Mouse (Mus musculus) splenic B cell, adult 2 months (primary cell): ENCODE measurements around the gene Treml2.

ENCODE experiments used
- DNase-seq: peaks from one replicate; pipeline ENCODE4 v3.0.0-alpha.2; 2011; ENCODE audit warnings: low read depth, low spot score
- H3K27me3 ChIP-seq: 2 replicates; pipeline ENCODE4 v1.6.1; 2012; ENCODE audit warnings: mild to moderate bottlenecking, low read length, moderate library complexity, mixed read lengths; ENCODE audit not compliant: control insufficient read depth, poor library complexity, insufficient read depth, severe bottlenecking
- H3K36me3 ChIP-seq: 2 replicates; pipeline ENCODE4 v1.6.1; 2012; ENCODE audit warnings: mild to moderate bottlenecking, low read length, moderate library complexity, mixed read lengths; ENCODE audit not compliant: control insufficient read depth, poor library complexity, insufficient read depth, severe bottlenecking

The Treml2 gene

DNA sequence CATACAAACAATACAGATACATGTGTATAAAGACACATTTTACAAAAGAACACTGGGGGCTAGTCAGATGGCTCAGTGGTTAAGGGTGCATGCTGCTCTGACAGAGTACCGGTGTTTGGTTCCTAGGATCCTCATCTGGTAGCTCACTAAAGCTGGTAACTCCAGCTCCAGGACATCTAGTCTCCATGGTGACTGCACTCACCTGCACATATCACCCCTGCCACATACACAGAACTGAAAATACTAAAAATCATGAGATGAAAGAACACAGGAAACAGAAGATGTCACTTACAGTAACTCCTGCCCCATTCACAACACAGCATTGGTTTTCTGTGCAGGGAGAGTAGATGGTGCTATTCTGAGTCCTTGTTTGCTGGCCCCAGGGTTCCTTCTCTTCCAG is 19.4 kb downstream of the Treml2 start:
- H3K36me3 ChIP-seq: no peaks in the 10 kb centered on the region
- no peaks in the 10 kb centered on the region for H3K27me3 ChIP-seq
- no peak for DNase-seq

DNA sequence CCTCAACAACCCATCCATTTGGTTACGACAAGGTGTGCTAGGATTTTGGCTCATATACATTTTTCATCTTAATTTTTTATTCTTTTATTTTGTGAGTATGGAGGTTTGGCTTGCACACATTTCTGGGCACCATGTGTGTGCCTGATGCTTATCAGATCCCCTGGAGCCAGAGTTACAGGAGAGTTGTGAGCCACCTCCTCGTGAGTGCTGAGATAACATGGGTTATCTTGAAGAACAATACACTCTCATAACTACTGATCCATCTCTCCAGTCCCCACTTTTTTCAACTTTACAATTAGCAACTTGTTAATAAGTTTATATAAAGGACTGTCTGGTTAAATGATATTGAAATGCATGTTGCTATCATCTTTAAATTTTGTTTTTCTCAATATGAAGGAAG is 22.0 kb downstream of the Treml2 start:
- DNase-seq: no peak

DNA sequence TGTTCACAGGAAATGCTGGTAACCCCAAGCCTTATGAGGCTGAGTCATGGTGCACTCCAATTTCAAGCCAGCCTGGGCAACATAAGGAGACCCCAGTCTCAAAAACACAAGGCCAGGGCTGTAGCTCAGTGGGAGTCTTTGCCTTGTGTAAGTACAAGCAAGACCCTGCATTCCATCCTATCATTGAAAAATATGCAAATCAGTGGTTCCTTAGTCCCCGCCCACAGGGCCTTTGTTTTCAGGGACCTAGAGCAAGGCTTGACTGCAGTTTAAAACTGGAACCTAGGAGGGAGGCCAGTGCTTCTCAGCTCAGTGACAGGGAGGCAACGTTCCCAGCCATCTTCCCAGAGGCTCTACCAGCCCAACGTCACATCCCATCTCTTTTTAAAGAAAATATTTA is 23.9 kb downstream of the Treml2 start:
- H3K27me3 ChIP-seq: no peaks in the 10 kb centered on the region
- no peak for DNase-seq
- no peaks in the 10 kb centered on the region for H3K36me3 ChIP-seq

More for the DNA sequence above, 22.0 kb downstream of the Treml2 start:
- H3K27me3 ChIP-seq: no peaks in the 10 kb centered on the region
- no peaks in the 10 kb centered on the region for H3K36me3 ChIP-seq

DNA sequence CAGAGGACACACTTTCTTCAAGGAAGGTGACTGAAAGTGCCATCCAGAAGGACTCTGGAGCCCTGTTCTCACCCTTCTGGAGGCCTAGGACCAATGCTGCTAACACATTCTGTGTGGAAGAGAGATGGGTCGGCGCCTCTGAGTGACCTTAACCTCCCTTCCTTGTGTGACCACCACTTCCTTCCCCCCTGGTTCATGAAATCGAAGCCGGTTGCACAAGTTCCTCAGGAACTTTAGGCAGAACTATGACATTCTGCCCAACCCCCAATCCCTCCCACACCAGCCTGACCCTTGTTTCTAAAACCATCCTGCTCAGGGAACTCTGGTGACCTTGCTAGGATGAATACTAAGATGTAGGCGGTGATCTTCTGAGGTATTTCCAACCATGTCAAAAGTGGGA is 25.0 kb downstream of the Treml2 start:
- Histone ChIP-seq H3K27me3 (no peaks in the 10 kb centered on the region), H3K36me3 (no peaks in the 10 kb centered on the region)
- no peak for DNase-seq

DNA sequence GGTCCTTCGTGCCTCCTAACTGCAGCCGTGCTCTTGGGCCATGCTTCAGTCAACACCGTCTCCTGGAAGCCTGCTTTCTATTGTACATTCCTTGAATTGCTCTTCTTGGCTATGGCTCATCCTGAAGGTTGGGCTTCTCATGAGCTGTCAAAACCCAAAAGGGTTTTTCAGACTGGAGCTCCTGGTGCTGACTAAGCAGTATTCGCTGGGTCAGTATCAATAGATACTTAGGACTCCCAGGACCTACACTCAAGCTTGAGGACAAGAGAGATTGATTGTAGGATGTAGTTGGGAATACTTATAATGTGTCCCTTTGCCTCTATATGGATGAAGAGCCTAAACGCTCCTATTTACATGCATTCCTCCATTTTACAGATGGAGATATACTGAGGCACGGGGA is 25.8 kb downstream of the Treml2 start:
- Histone ChIP-seq H3K27me3 (no peaks in the 10 kb centered on the region), H3K36me3 (no peaks in the 10 kb centered on the region)
- DNase-seq: no peak

DNA sequence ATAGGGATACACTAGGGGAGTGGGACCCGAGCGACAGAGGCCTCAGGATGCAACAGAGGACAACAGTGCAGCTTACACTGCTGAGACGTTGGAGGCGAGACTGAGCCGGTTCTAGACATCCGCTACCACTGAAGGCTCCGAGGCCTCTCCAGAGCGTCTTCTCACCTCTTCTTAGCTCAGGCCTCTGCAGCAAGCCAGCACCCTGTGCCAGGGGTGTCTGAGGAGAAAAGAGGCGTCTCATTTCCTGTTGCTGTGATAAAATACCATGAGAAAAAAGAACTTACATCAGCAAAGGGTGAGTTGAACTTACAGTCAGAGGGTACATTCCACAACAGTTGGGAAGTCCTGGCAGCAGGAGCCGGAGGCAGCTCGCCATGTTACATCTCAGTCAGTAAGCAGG is 26.3 kb downstream of the Treml2 start:
- H3K36me3 ChIP-seq: no peaks in the 10 kb centered on the region
- no peak for DNase-seq
- no peaks in the 10 kb centered on the region for H3K27me3 ChIP-seq

DNA sequence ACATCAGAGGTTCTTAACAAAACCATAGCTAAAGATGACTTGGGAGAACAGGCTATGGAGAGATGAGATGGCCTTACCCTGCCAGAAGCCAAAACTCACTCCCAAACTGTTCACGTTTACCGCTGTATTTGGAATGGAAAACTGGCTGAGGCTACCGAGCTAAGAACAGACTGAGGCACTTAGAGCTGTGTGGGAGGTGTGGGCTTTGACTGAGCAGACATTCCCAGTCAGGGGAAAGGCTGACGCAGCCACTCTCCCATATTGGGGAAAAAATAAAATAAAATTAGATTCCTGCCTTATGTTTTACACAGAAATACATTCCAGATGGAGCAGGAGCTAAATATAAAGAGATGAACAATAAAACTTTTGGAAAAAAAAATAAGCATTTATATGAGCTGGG is 27.4 kb downstream of the Treml2 start:
- H3K27me3 ChIP-seq: no peaks in the 10 kb centered on the region
- no peaks in the 10 kb centered on the region for H3K36me3 ChIP-seq
- DNase-seq: no peak

DNA sequence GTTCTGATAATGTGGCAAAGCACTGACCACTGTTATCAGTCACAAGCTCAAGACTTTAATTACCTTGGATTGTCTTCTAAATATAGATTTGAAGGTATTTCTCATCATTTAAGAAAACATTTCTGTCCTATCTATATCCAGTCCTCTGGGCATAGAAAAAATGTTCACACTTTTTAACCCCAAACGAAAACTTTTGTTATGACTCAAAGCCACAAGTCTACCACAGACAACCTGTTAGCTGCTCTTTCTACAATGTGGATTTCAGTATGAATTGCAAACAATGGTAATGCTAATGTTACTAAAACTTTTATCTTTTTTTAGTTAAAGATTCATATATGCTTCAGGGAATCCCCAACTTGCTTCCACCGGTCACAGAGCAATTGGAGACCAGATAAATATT is 33.2 kb downstream of the Treml2 start:
- Histone ChIP-seq H3K27me3 (no peaks in the 10 kb centered on the region; the same call in 1 of the 2 replicates), H3K36me3 (no peaks in the 10 kb centered on the region)
- no peak for DNase-seq

DNA sequence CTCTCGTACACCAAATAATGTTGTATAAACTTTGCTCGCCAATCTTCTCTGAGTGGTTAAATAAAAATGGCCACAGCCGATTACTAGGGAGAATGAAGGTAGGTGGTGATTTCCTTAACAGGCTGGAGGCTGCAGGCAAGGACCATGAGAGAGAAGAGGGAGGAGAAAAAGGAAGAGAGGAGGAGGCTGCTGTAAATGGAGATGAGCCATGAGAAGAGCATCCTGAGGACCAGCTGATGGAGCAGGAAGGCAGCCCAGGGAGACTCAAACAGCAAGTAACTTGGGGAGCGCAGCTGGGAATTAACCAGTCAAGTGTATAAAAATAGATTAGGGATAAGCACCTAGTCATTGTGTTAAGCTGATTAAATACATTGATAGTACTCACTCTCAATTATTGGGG is 34.9 kb downstream of the Treml2 start:
- no peaks in the 10 kb centered on the region; the same call in 1 of the 2 replicates for H3K27me3 ChIP-seq
- H3K36me3 ChIP-seq: no peaks in the 10 kb centered on the region
- no peak for DNase-seq

DNA sequence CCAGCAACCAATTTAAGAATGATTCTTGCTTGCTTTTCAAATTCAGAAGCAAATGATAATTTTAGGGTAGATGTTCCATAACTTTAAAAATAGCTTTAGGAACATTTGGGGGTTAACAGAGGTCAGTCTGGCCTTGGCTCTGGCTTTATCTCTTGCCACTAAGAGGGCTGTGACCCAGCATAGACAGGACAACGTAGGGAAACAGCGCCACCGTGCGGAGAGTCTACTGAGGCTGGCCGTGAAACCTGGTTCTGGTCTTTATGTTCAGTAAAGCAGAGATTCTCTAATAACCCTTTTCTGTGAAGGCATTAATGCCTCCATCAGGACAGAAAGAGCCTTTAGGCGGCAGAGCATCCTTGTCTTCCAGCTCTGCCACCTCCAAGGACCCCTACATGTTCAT is 37.6 kb downstream of the Treml2 start:
- DNase-seq: peak; percentile 91
- no peaks in the 10 kb centered on the region for H3K36me3 ChIP-seq
- no peaks in the 10 kb centered on the region; the same call in 1 of the 2 replicates for H3K27me3 ChIP-seq

DNA sequence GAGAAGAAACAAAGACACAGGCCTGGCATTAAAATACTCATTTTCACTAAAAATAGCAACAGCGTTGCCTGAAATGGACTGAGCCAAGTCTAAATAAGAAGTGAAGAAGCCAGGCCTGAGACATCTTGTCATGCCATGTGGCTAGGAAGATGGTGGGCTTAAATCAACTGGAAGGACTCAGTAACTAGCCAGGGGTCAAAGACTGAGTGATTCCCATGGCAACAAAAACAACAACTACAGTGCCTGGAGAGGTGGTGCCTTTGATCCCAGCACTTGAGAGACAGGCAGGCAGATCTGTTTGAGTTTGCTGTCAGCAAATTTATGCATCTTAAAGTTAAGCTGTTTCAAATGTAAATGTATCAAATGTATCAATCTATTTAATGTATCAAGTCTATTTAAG is 41.0 kb downstream of the Treml2 start:
- Histone ChIP-seq H3K36me3 (no peaks in the 10 kb centered on the region), H3K27me3 (no peaks in the 10 kb centered on the region; the same call in 1 of the 2 replicates)
- DNase-seq: no peak

DNA sequence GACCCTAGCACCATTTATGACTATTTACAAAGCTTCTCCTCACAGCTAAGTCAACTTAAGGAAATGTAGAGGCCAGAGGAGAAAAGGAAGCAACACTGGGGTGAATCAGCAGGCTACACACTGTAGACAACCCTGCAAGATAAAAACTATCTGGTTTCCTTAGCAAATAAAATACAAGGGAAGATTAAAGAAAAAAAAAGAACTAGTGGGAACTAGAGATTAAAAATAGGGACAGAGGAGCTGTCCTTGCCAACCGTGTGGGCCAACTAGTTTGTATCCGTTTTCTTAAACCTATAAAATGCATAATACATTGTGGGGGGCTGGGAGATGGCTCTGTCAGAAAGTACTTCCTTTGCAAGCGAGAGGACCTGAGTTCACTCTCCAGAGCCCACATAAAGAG is 42.6 kb downstream of the Treml2 start:
- no peak for DNase-seq
- no peaks in the 10 kb centered on the region for H3K27me3 ChIP-seq
- no peaks in the 10 kb centered on the region for H3K36me3 ChIP-seq

DNA sequence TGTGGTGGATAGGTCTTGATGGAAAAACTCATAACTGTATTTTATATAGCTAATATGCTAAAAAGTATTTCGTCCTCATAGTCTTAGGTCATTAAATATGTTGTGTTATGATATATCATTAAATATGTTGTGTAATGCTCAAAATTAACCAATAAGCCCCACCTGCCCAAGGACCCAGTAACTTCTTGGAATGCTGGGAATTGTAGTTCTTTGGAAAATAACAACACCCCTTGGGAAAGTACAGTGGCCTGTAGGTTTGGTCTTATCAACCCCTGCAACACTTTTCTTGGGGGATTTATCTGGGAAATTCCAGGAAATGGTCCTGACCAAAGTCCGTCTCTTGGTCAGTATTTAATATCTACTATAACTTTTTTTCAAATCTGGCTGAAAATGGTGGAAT is 43.8 kb downstream of the Treml2 start:
- no peaks in the 10 kb centered on the region for H3K27me3 ChIP-seq
- DNase-seq: no peak
- H3K36me3 ChIP-seq: no peaks in the 10 kb centered on the region

DNA sequence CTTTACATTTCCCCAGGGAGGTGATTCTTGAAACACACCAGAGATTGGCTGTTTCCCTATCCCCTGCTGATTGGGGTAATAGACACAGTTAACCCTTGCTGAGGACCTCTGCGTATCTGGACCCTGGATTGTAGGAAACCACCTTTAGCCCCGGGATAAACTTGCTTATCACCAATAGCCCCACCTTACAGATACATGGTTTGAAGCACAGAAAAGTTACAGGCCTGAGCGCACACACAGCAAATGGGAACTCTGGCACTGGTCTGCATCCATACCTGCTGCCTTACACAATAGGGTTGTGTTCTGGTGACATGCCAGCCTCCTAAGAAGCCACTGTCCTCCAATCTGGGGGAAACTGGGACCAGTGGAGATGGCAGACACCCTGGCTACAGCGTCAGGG is 46.5 kb downstream of the Treml2 start:
- no peak for DNase-seq
- no peaks in the 10 kb centered on the region for H3K36me3 ChIP-seq
- no peaks in the 10 kb centered on the region for H3K27me3 ChIP-seq

DNA sequence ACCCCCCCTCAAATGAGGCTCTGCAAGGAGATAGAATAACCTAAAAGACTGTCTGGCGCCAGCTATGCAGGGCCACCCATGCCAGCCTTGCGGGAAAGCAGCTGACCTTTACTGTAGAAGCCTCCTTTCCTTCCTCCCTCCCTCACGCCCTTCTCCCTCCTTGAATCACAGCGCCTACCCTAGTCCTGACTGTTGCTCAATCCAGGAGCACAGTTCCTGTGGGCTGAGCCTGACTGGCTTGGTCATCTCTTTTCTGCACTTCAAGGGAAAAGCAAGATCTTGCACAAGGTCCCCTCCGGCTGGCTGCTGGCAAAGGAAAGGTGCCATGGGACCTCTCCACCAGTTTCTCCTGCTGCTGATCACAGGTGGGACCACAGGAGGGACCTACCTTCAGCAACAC is 46.9 kb downstream of the Treml2 start, which contains the start of gene Trem2:
Trem2 (plus strand) TSS at position 171 of the 400 bp plus-strand sequence.
- no peak for DNase-seq
- no peaks in the 10 kb centered on the region for H3K36me3 ChIP-seq
- no peaks in the 10 kb centered on the region for H3K27me3 ChIP-seq

DNA sequence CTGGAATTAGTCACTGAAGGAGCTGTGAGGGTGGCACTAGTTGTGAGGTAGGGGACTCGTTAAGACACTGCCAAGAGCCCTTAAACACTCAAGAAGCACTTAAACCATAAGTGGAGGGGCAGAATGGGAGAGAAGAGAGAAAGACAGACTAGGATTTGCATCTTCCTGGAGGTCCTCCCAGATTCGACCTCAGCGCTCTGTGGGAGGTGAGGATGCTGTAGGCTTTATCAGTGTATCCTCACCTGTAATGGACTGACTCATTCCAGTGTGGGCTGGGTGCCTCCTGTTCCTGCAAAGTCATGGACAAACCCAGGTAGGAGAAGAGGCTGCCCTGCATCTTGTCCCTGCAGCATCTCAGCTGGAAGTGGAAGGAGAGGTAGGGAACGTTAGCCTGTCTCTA is 47.5 kb downstream of the Treml2 start:
- DNase-seq: no peak
- H3K36me3 ChIP-seq: no peaks in the 10 kb centered on the region
- no peaks in the 10 kb centered on the region for H3K27me3 ChIP-seq
